Mouse (Mus musculus) inflammation-experienced regulatory T-cells, adult 6 months (primary cell): ENCODE measurements around the gene Dyrk1a. TPM values are rescaled to one million over a fixed set of nuclear protein-coding genes. Genes with fewer than 3 reads are reported as not detected.

Source experiments
- ATAC-seq: one replicate; pipeline ENCODE4 v1.8.0; 2017
- polyA plus RNA-seq, 3 experiments: library from polyadenylated mRNA; unstranded; fragments of 100-300 nt; shearing (Covaris generic); gene quantifications; one replicate each; pipeline ENCODE4 v1.2.1; 2017

Gene Dyrk1a
- polyA plus RNA-seq: 10 to 100 TPM; 22.3 to 29.7 (median 25.2) TPM

GRCm38 (mm10) chr16:94569229-94570176 is at the start of gene Dyrk1a:
Dyrk1a (plus strand) TSS chr16:94570010.
- ATAC-seq: peak; percentile 87

- no peak for ATAC-seq
These were observed 46.0 kb upstream of the Dyrk1a start for GRCm38 (mm10) chr16:94523594-94524377.

- ATAC-seq: no peak
These were observed 45.1 kb upstream of the Dyrk1a start for GRCm38 (mm10) chr16:94524691-94525090.

- peak; percentile 2 for ATAC-seq
These were observed 43.9 kb upstream of the Dyrk1a start for GRCm38 (mm10) chr16:94525955-94526343.

GRCm38 (mm10) chr16:94526344-94527151 is 43.3 kb upstream of the Dyrk1a start, which contains the start of gene Vps26c:
Vps26c (minus strand) TSS chr16:94526830.
- ATAC-seq: peak; percentile 81

GRCm38 (mm10) chr16:94527152-94527534 is 42.7 kb upstream of the Dyrk1a start:
- no peak for ATAC-seq

- ATAC-seq: no peak
These were observed 42.3 kb upstream of the Dyrk1a start for GRCm38 (mm10) chr16:94527546-94527945.

- no peak for ATAC-seq
These were observed 38.5 kb upstream of the Dyrk1a start for GRCm38 (mm10) chr16:94531268-94531667.

GRCm38 (mm10) chr16:94533679-94534078 is 36.1 kb upstream of the Dyrk1a start:
- no peak for ATAC-seq

GRCm38 (mm10) chr16:94535716-94536115 is 34.1 kb upstream of the Dyrk1a start:
- ATAC-seq: no peak

- no peak for ATAC-seq
These were observed 33.2 kb upstream of the Dyrk1a start for GRCm38 (mm10) chr16:94536417-94537158.

- ATAC-seq: no peak
These were observed 32.7 kb upstream of the Dyrk1a start for GRCm38 (mm10) chr16:94537159-94537527.

GRCm38 (mm10) chr16:94540140-94540539 is 29.7 kb upstream of the Dyrk1a start:
- no peak for ATAC-seq

- ATAC-seq: no peak
These were observed 26.9 kb upstream of the Dyrk1a start for GRCm38 (mm10) chr16:94542898-94543297.

GRCm38 (mm10) chr16:94544540-94545105 is 25.2 kb upstream of the Dyrk1a start:
- no peak for ATAC-seq

GRCm38 (mm10) chr16:94545781-94546562 is 23.8 kb upstream of the Dyrk1a start:
- no peak for ATAC-seq

GRCm38 (mm10) chr16:94549813-94550212 is 20.0 kb upstream of the Dyrk1a start:
- ATAC-seq: no peak

- no peak for ATAC-seq
These were observed 17.9 kb upstream of the Dyrk1a start for GRCm38 (mm10) chr16:94551934-94552333.

- no peak for ATAC-seq
These were observed 14.5 kb upstream of the Dyrk1a start for GRCm38 (mm10) chr16:94555346-94555745.

- ATAC-seq: no peak
These were observed 13.6 kb upstream of the Dyrk1a start for GRCm38 (mm10) chr16:94556228-94556627.

- no peak for ATAC-seq
These were observed 10.5 kb upstream of the Dyrk1a start for GRCm38 (mm10) chr16:94559282-94559681.
